Mouse (Mus musculus) ES-E14 (cell line): ENCODE results near the gene Lyzl6. TPM values are rescaled to one million over a fixed set of nuclear protein-coding genes. Genes with fewer than 3 reads are reported as not detected.

Source experiments
- DNase-seq: peaks from one replicate; pipeline ENCODE4 v3.0.0-alpha.2; 2013; ENCODE audit warnings: low read depth, low spot score
- H3K27ac ChIP-seq: 2 replicates; pipeline ENCODE4 v1.5.1; 2012; ENCODE audit warnings: low read depth, mild to moderate bottlenecking, low read length, moderate library complexity, mixed read lengths; ENCODE audit not compliant: poor library complexity, insufficient read depth, severe bottlenecking
- H3K36me3 ChIP-seq: 2 replicates; pipeline ENCODE4 v1.6.1; 2012; ENCODE audit warnings: mild to moderate bottlenecking, low read length, moderate library complexity, mixed read lengths; ENCODE audit not compliant: control insufficient read depth, poor library complexity, insufficient read depth, severe bottlenecking
- H3K4me1 ChIP-seq, 2 experiments: fragments of 150-350 bp in 1 of 2; sonication (generic) in 1 of 2; 2 replicates each; pipeline ENCODE4 v1.6.1; 2012; ENCODE audit warnings: low read length in 2 of 2, mild to moderate bottlenecking in 1 of 2, mixed read lengths in 1 of 2; ENCODE audit not compliant: control insufficient read depth in 2 of 2, insufficient read depth in 2 of 2, poor library complexity in 1 of 2
- H3K4me3 ChIP-seq, 2 experiments: fragments of 150-350 bp in 1 of 2; sonication (generic) in 1 of 2; 2 replicates each; pipeline ENCODE4 v1.5.1; 2012; ENCODE audit warnings: low read length in 2 of 2, low read depth in 1 of 2, mild to moderate bottlenecking in 1 of 2, mixed read lengths in 1 of 2; ENCODE audit not compliant: insufficient read depth in 1 of 2, poor library complexity in 1 of 2, severe bottlenecking in 1 of 2
- H3K9ac ChIP-seq: 2 replicates; pipeline ENCODE4 v1.6.1; 2012; ENCODE audit warnings: low read depth, mild to moderate bottlenecking, low read length, mixed read lengths; ENCODE audit not compliant: poor library complexity, insufficient read depth, severe bottlenecking
- H3K9me3 ChIP-seq: fragments of 150-350 bp; sonication (generic); 2 replicates; pipeline ENCODE4 v1.6.1; 2012; ENCODE audit warnings: low read depth, mild to moderate bottlenecking, low read length; ENCODE audit not compliant: control insufficient read depth, insufficient read depth
- CHD2 ChIP-seq: IDR thresholded peaks from 2 replicates; pipeline ENCODE4 v1.6.1; 2014; ENCODE audit warnings: mild to moderate bottlenecking, low read depth, low read length, inconsistent platforms
- HCFC1 ChIP-seq: IDR thresholded peaks from 2 replicates; pipeline ENCODE4 v1.6.1; 2012; ENCODE audit warnings: low read length, inconsistent platforms, borderline replicate concordance; ENCODE audit not compliant: insufficient read depth
- MAFK ChIP-seq: IDR thresholded peaks from 2 replicates; pipeline ENCODE4 v1.6.1; 2014; ENCODE audit warnings: mild to moderate bottlenecking, low read depth, low read length, inconsistent platforms; ENCODE audit not compliant: insufficient read depth
- ZC3H11A ChIP-seq: IDR thresholded peaks from 2 replicates; pipeline ENCODE4 v1.6.1; 2012; ENCODE audit warnings: low read depth, mild to moderate bottlenecking, inconsistent platforms, low read length, borderline replicate concordance
- ZNF384 ChIP-seq: IDR thresholded peaks from 2 replicates; pipeline ENCODE4 v1.6.1; 2012; ENCODE audit warnings: low read depth, low read length, inconsistent platforms
- in situ Hi-C, 2 experiments: fragments of 600-800 bp; cut with MboI; formaldehyde crosslinking; loops; one replicate each; pipeline ENCODE4 v1.15.1; 2025; ENCODE audit warnings: low sequenced_read_pairs in 2 of 2, inconsistent platforms in 1 of 2; ENCODE audit not compliant: unreplicated experiment in 2 of 2
- total RNA-seq: library from RNA; depleted of rRNA; stranded (reverse); fragments of 300-350 nt; gene quantifications from 2 replicates; pipeline ENCODE4 v1.2.3, GENCODE M21; 2012

Lyzl6 gene
- total RNA-seq, 1 experiment: not detected

- no peak overlapping the region for H3K27ac ChIP-seq
- H3K9ac ChIP-seq: no peak overlapping the region
- TF ChIP-seq HCFC1 (no peak), MAFK (no peak), ZNF384 (no peak), CHD2 (no peak), ZC3H11A (no peak)
- H3K4me3 ChIP-seq: no peak overlapping the region
- H3K36me3 ChIP-seq: no peaks in the 10 kb centered on the region
- no peaks in the 10 kb centered on the region for H3K9me3 ChIP-seq
- DNase-seq: no peak
- in situ Hi-C loops: no loop called here
- no peaks in the 10 kb centered on the region for H3K4me1 ChIP-seq
Measured at GRCm38 (mm10) chr11:103636261-103636660, 2.4 kb downstream of the Lyzl6 start.

GRCm38 (mm10) chr11:103635481-103635880 lies 3.2 kb downstream of the Lyzl6 start:
- H3K4me1 ChIP-seq: no peaks in the 10 kb centered on the region
- no peaks in the 10 kb centered on the region for H3K9me3 ChIP-seq
- TF ChIP-seq CHD2 (no peak), MAFK (no peak), HCFC1 (no peak), ZNF384 (no peak), ZC3H11A (no peak)
- H3K36me3 ChIP-seq: no peaks in the 10 kb centered on the region
- H3K4me3 ChIP-seq: no peak overlapping the region
- in situ Hi-C loops: no loop called here
- H3K9ac ChIP-seq: no peak overlapping the region
- no peak overlapping the region for H3K27ac ChIP-seq
- no peak for DNase-seq

DNA sequence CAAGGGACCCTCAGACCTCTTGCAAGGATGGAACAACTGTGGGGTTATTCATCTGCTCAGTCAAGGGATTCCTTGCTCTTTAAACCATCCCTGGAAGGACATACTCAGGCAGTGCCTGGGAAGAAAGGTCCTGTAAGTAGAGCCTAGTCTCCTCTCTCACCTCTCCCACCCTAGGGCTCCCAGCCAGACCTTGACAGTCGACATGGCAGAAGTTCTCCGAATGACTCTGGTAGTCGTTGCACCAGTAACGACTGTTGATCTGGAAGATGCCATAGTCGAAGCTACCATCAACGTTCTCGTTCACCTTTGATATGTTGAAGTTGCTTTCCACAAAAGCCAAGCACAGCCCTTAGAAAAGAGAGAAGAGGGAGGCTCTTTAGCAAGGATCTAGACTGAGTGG lies 3.9 kb downstream of the Lyzl6 start:
- Histone ChIP-seq H3K4me3 (no peak overlapping the region), H3K9ac (no peak overlapping the region), H3K9me3 (no peaks in the 10 kb centered on the region), H3K27ac (no peak overlapping the region), H3K4me1 (no peaks in the 10 kb centered on the region), H3K36me3 (no peaks in the 10 kb centered on the region)
- in situ Hi-C loops: no loop called here
- TF ChIP-seq ZNF384: no peak
- no peak for TF ChIP-seq ZC3H11A
- TF ChIP-seq HCFC1: no peak
- no peak for TF ChIP-seq MAFK
- no peak for TF ChIP-seq CHD2
- no peak for DNase-seq

DNA sequence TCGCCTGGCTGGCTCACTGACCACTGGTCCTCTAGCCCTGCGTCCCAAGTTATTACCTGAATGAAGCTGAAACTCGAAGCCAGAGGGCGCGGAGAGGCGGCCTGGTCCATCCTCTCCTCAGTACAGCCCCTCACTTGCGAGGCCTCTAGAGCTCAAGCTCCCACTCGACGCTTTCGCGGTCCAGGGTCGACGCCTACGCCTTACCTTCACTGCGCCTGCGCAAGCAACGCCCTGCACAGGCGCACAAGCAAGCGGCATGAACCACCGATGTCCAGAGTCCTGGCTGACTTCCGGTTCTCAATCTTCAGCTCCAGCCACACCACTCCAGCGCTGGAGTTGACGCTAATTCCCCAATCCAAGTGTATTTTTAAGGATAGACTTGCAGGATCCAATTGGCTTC lies 11.2 kb downstream of the Lyzl6 start:
- Histone ChIP-seq H3K9ac (no peak overlapping the region), H3K4me1 (no peaks in the 10 kb centered on the region), H3K9me3 (no peaks in the 10 kb centered on the region), H3K36me3 (no peaks in the 10 kb centered on the region), H3K27ac (no peak overlapping the region), H3K4me3 (no peak overlapping the region)
- DNase-seq: no peak
- in situ Hi-C loops: no loop called here
- TF ChIP-seq CHD2 (no peak), MAFK (no peak), HCFC1 (no peak), ZC3H11A (no peak), ZNF384 (no peak)

GRCm38 (mm10) chr11:103621040-103621439 lies 17.6 kb downstream of the Lyzl6 start, which contains the start of gene Gm884:
Gene Gm884 (minus strand): TSS chr11:103621140.
- H3K4me3 ChIP-seq: no peak within 1 kb of the TSS
- H3K9ac ChIP-seq: no peak within 1 kb of the TSS
- H3K4me1 ChIP-seq: no peaks in the 10 kb centered on the region
- no peak for DNase-seq
- no peaks in the 10 kb centered on the region for H3K36me3 ChIP-seq
- H3K27ac ChIP-seq: no peak within 1 kb of the TSS
- H3K9me3 ChIP-seq: no peaks in the 10 kb centered on the region
- in situ Hi-C loops: no loop called here
- TF ChIP-seq CHD2 (no peak), HCFC1 (no peak), ZC3H11A (no peak), ZNF384 (no peak), MAFK (no peak)
